Mouse (Mus musculus) midbrain, embryonic 15.5 days (tissue): ENCODE results near the gene Hdac11. TPM values are rescaled to one million over a fixed set of nuclear protein-coding genes. Genes with fewer than 3 reads are reported as not detected.

Experiments used
- ATAC-seq: fragments of 200-750 bp; cut with Nextera tagmentation; replicated peaks from 2 replicates; pipeline ENCODE4 v1.8.0; 2017; ENCODE audit warnings: moderate TSS enrichment
- H3K27ac ChIP-seq: fragments of 300-500 bp; sonication (generic); 2 replicates; pipeline ENCODE4 v1.5.1; 2015; ENCODE audit warnings: mild to moderate bottlenecking, inconsistent platforms
- H3K27me3 ChIP-seq: fragments of 300-500 bp; sonication (generic); replicated peaks from 2 replicates; pipeline ENCODE4 v1.6.1; 2015; ENCODE audit warnings: inconsistent platforms
- H3K36me3 ChIP-seq: fragments of 300-500 bp; sonication (generic); replicated peaks from 2 replicates; pipeline ENCODE4 v1.6.1; 2015; ENCODE audit warnings: inconsistent platforms
- H3K4me1 ChIP-seq: fragments of 300-500 bp; sonication (generic); 2 replicates; pipeline ENCODE4 v1.6.1; 2015; ENCODE audit warnings: inconsistent platforms
- H3K4me2 ChIP-seq: fragments of 300-500 bp; sonication (generic); 2 replicates; pipeline ENCODE4 v1.6.1; 2015; ENCODE audit warnings: inconsistent platforms, mild to moderate bottlenecking, moderate library complexity
- H3K4me3 ChIP-seq: fragments of 300-500 bp; sonication (generic); 2 replicates; pipeline ENCODE4 v1.5.1; 2015; ENCODE audit warnings: mild to moderate bottlenecking, inconsistent platforms
- H3K9ac ChIP-seq: fragments of 300-500 bp; sonication (generic); 2 replicates; pipeline ENCODE4 v1.6.1; 2015; ENCODE audit warnings: mild to moderate bottlenecking, inconsistent platforms
- H3K9me3 ChIP-seq: fragments of 300-500 bp; sonication (generic); 2 replicates; pipeline ENCODE4 v1.6.1; 2016; ENCODE audit warnings: inconsistent platforms
- WGBS: fragments of 180-500 bp; shearing (Covaris S2); methylation state at CpG from one replicate; pipeline ENCODE4 v1.1.7; 2015; ENCODE audit warnings: mixed read lengths; 5-methylcytosine and 5-hydroxymethylcytosine counted together
- polyA plus RNA-seq: library from polyadenylated mRNA; unstranded; fragments of >200 nt; fragmentation: Nextera tagmentation; extraction: Ambion mirVana; gene quantifications from 2 replicates; pipeline ENCODE4 v1.2.1, GENCODE M21; 2015

Gene Hdac11
- polyA plus RNA-seq, 1 experiment from 2014 or later, result 46.5 TPM

- no peak overlapping the region for H3K4me2 ChIP-seq
- ATAC-seq, result no peak
- no peaks in the 10 kb centered on the region for H3K4me1 ChIP-seq
- WGBS, result 69% methylated on average over 2 of the region's 2 CpGs
- no peaks in the 10 kb centered on the region for H3K36me3 ChIP-seq
- H3K9me3 ChIP-seq, result no peaks in the 10 kb centered on the region
- H3K4me3 ChIP-seq, result no peak overlapping the region
- H3K27me3 ChIP-seq, result no peaks in the 10 kb centered on the region
- H3K9ac ChIP-seq, result no peak overlapping the region
- H3K27ac ChIP-seq, result no peak overlapping the region
Measured at GRCm38 (mm10) chr6:91181320-91181719, 24.9 kb downstream of the Hdac11 start.

GRCm38 (mm10) chr6:91182075-91182490 is 25.6 kb downstream of the Hdac11 start:
- WGBS, result 88% methylated on average over 4 of the region's 4 CpGs
- no peaks in the 10 kb centered on the region for H3K9me3 ChIP-seq
- no peaks in the 10 kb centered on the region for H3K36me3 ChIP-seq

GRCm38 (mm10) chr6:91183041-91183440 is 26.6 kb downstream of the Hdac11 start:
- Histone ChIP-seq H3K4me1 (no peaks in the 10 kb centered on the region), H3K36me3 (no peaks in the 10 kb centered on the region), H3K9me3 (no peaks in the 10 kb centered on the region), H3K4me3 (no peak overlapping the region), H3K4me2 (no peak overlapping the region), H3K27me3 (no peaks in the 10 kb centered on the region), H3K27ac (no peak overlapping the region), H3K9ac (no peak overlapping the region)
- ATAC-seq, result no peak
- WGBS, result 39% methylated on average over 1 of the region's 1 CpGs

More at GRCm38 (mm10) chr6:91182075-91182490, 25.6 kb downstream of the Hdac11 start:
- no peak overlapping the region for H3K4me3 ChIP-seq
- no peak overlapping the region for H3K9ac ChIP-seq
- H3K4me2 ChIP-seq, result no peak overlapping the region
- H3K4me1 ChIP-seq, result no peaks in the 10 kb centered on the region
- H3K27me3 ChIP-seq, result no peaks in the 10 kb centered on the region
- no peak for ATAC-seq
- H3K27ac ChIP-seq, result no peak overlapping the region

DNA sequence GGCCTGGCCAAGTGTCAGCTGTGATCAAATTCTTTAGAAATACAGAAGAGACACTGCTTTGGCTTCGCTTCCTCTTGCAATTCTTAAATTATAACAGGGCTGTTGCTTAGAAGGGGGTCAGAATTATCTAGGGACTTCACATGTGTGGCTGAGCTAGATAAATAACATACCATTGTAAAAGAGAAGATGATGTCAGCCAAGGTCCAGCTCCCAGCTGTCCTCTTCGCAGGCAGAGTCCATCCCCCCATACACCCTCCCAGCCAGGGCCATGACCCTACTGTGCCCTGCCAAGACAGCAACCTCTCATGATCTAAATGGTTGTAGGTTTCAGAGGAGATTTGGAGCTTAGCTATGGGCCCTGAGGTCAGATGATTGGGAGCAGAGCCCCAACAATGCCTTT is 27.5 kb downstream of the Hdac11 start:
- 62% methylated on average over 2 of the region's 2 CpGs for WGBS
- no peak overlapping the region for H3K27ac ChIP-seq
- no peak overlapping the region for H3K4me2 ChIP-seq
- H3K9me3 ChIP-seq, result no peaks in the 10 kb centered on the region
- H3K36me3 ChIP-seq, result no peaks in the 10 kb centered on the region
- ATAC-seq, result no peak
- no peaks in the 10 kb centered on the region for H3K27me3 ChIP-seq
- H3K4me3 ChIP-seq, result no peak overlapping the region
- H3K4me1 ChIP-seq, result no peaks in the 10 kb centered on the region
- H3K9ac ChIP-seq, result no peak overlapping the region

GRCm38 (mm10) chr6:91184776-91185175 is 28.3 kb downstream of the Hdac11 start:
- ATAC-seq, result no peak

GRCm38 (mm10) chr6:91185502-91185901 is 29.0 kb downstream of the Hdac11 start:
- H3K4me3 ChIP-seq, result no peak overlapping the region

More at GRCm38 (mm10) chr6:91184776-91185175, 28.3 kb downstream of the Hdac11 start:
- Histone ChIP-seq H3K9ac (no peak overlapping the region), H3K4me1 (no peaks in the 10 kb centered on the region), H3K4me3 (no peak overlapping the region), H3K27ac (no peak overlapping the region), H3K4me2 (no peak overlapping the region), H3K9me3 (no peaks in the 10 kb centered on the region), H3K27me3 (no peaks in the 10 kb centered on the region), H3K36me3 (no peaks in the 10 kb centered on the region)
- WGBS, result 73% methylated on average over 3 of the region's 3 CpGs

DNA sequence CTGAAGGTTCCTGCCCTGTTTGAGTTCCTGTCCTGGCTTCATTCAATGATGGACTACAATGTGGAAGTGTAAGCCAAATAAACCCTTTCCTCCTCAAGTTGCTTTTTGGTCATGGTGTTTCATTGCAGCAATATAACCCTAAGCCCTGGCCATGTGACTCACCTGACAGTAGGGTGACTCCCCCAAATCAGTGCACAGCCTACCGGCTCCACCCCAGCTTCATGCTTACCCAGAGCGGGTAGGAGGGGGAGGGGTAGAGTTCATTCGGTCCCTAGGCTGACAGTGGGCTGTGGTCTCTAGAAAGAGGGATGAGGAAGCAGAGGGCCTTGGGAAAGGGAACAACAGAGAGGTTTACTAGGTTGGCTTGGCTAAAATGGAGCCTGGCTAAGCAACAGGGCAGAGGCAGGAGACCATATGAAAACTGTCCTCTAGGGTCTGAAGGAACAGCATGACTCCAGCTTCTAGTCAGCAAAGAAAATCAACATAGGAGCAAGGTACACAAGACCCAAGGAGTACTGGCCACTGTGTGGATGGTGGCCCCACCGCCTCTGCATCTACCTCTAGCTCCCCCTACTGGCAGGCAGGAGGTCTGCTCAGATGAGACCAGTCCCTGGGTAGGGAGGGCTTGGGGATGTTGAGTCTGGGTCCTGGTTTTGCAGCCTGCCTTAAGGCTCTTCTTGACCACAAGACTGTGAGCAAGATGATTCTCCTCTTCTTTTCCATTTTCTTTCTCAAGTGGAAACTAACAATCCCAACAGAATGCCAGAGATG is 29.9 kb downstream of the Hdac11 start:
- Histone ChIP-seq H3K4me3 (no peak overlapping the region), H3K27ac (no peak overlapping the region), H3K9me3 (no peaks in the 10 kb centered on the region), H3K4me1 (no peaks in the 10 kb centered on the region), H3K36me3 (no peaks in the 10 kb centered on the region), H3K4me2 (no peak overlapping the region), H3K9ac (no peak overlapping the region), H3K27me3 (no peaks in the 10 kb centered on the region)
- WGBS, result 56% methylated on average over 4 of the region's 4 CpGs
- no peak for ATAC-seq

More at GRCm38 (mm10) chr6:91185502-91185901, 29.0 kb downstream of the Hdac11 start:
- H3K4me2 ChIP-seq, result no peak overlapping the region
- H3K9ac ChIP-seq, result no peak overlapping the region
- no peak for ATAC-seq
- H3K27me3 ChIP-seq, result no peaks in the 10 kb centered on the region
- no peaks in the 10 kb centered on the region for H3K9me3 ChIP-seq
- no peak overlapping the region for H3K27ac ChIP-seq
- H3K4me1 ChIP-seq, result no peaks in the 10 kb centered on the region
- H3K36me3 ChIP-seq, result no peaks in the 10 kb centered on the region
- WGBS, result 88% methylated on average over 5 of the region's 5 CpGs

GRCm38 (mm10) chr6:91186934-91187333 is 30.5 kb downstream of the Hdac11 start:
- WGBS, result 79% methylated on average over 6 of the region's 6 CpGs
- Histone ChIP-seq H3K9me3 (no peaks in the 10 kb centered on the region), H3K4me3 (no peak overlapping the region), H3K9ac (no peak overlapping the region), H3K27me3 (no peaks in the 10 kb centered on the region), H3K4me1 (no peaks in the 10 kb centered on the region), H3K36me3 (no peaks in the 10 kb centered on the region), H3K4me2 (no peak overlapping the region), H3K27ac (no peak overlapping the region)
- no peak for ATAC-seq

- Histone ChIP-seq H3K4me2 (no peak overlapping the region), H3K9me3 (no peaks in the 10 kb centered on the region), H3K4me3 (no peak overlapping the region), H3K4me1 (no peaks in the 10 kb centered on the region), H3K27ac (no peak overlapping the region), H3K9ac (no peak overlapping the region), H3K27me3 (no peaks in the 10 kb centered on the region), H3K36me3 (no peaks in the 10 kb centered on the region)
- ATAC-seq, result no peak
- WGBS, result 71% methylated on average over 3 of the region's 3 CpGs
Measured at GRCm38 (mm10) chr6:91187871-91188270, 31.4 kb downstream of the Hdac11 start.

GRCm38 (mm10) chr6:91189971-91190370 is 33.5 kb downstream of the Hdac11 start:
- no peaks in the 10 kb centered on the region for H3K4me1 ChIP-seq
- ATAC-seq, result no peak
- WGBS, result 85% methylated on average over 6 of the region's 6 CpGs
- H3K9ac ChIP-seq, result no peak overlapping the region
- no peak overlapping the region for H3K27ac ChIP-seq
- no peak overlapping the region for H3K4me2 ChIP-seq
- no peaks in the 10 kb centered on the region for H3K36me3 ChIP-seq
- H3K9me3 ChIP-seq, result no peaks in the 10 kb centered on the region
- no peak overlapping the region for H3K4me3 ChIP-seq
- H3K27me3 ChIP-seq, result no peaks in the 10 kb centered on the region

DNA sequence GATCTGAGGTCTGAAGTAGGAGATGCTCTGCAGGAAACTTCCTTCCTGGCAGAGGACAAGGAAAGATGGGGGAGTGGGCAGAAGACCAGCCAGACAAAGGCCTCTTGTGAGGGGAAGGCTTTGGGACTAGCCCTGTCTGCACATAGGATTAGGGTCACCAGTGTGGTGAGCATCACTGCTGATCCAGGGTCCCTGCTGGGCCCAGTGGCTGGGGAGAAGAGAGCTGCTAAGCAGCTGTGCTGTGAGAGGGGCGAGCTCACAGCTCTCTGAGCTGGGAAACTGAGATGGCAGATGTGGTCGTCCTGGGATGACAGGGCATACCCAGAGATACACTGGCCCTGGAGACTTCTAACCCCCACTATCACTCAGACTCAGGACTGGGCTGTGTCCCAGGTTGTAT is 35.0 kb downstream of the Hdac11 start:
- Histone ChIP-seq H3K27me3 (no peaks in the 10 kb centered on the region), H3K4me1 (no peaks in the 10 kb centered on the region), H3K36me3 (no peaks in the 10 kb centered on the region), H3K9me3 (no peaks in the 10 kb centered on the region), H3K4me2 (no peak overlapping the region), H3K27ac (no peak overlapping the region), H3K9ac (no peak overlapping the region), H3K4me3 (no peak overlapping the region)
- ATAC-seq, result no peak
- 29% methylated on average over 2 of the region's 2 CpGs for WGBS

DNA sequence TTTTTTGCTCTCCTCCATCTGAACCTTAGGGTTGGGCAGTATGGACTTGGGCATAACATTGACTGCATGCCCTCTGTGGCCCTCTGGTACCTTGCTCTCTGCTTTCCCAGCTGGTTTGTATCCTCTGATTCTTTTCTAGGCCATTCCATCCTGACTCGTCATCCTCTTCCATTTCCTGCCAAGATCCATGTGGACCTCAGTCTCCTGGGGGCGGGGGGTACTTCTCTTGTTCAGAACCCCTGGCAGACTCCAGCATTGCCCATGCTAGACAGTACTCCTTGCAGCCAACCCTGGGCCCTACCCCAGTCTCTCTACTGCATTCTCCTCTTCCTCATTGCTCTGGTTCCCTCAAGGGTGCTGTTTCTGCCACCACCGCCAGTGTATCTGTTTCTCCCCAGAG is 36.0 kb downstream of the Hdac11 start:
- 82% methylated on average over 3 of the region's 3 CpGs for WGBS
- Histone ChIP-seq H3K27me3 (no peaks in the 10 kb centered on the region), H3K4me3 (no peak overlapping the region), H3K4me1 (no peaks in the 10 kb centered on the region), H3K36me3 (no peaks in the 10 kb centered on the region), H3K9ac (no peak overlapping the region), H3K4me2 (no peak overlapping the region), H3K9me3 (no peaks in the 10 kb centered on the region), H3K27ac (no peak overlapping the region)
- no peak for ATAC-seq

GRCm38 (mm10) chr6:91192851-91193545 is 36.5 kb downstream of the Hdac11 start:
- H3K9ac ChIP-seq, result no peak overlapping the region
- no peak overlapping the region for H3K4me2 ChIP-seq
- H3K36me3 ChIP-seq, result no peaks in the 10 kb centered on the region
- no peak for ATAC-seq
- no peaks in the 10 kb centered on the region for H3K9me3 ChIP-seq
- WGBS, result 83% methylated on average over 1 of the region's 1 CpGs
- H3K27ac ChIP-seq, result no peak overlapping the region
- H3K4me1 ChIP-seq, result no peaks in the 10 kb centered on the region
- H3K27me3 ChIP-seq, result no peaks in the 10 kb centered on the region
- no peak overlapping the region for H3K4me3 ChIP-seq
